8 mouse cellular contexts compared by ENCODE assay signal in the genomic region with DNA sequence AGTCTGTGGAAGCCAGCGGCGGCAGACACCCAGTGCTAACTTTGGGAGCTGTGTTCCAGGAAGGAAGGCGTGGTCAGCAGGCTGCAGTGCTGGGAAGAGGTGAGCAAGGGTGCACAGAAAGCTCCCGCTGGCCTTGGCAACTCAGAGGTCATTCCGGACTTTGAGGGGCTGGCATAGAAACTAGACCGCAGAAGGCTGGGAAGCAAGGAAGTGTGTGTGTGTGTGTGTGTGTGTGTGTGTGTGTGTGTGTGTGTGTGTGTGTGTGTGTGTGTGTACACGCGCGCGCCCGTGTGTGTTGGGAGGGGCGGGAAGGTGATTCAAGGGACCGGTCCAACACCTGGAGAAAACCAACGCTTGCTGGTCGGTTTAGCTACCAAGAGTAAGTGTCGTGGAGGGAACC. TPM values are rescaled to one million over a fixed set of nuclear protein-coding genes. Genes with fewer than 3 reads are reported as not detected.
DNase-seq lines count a peak whose midpoint lies in the region; ATAC-seq and TF ChIP-seq lines count a peak whose summit lies in the region.

A gene (plus strand): TSS at position 206 of the 400 bp plus-strand sequence.

- peaks cover 4% of the 10 kb centered on the region; the same call in 1 of the 2 replicates for H3K27me3 ChIP-seq in liver, adult 2 months (ENCODE audit: control insufficient read depth, insufficient read depth, low read length)
- H3K27me3 ChIP-seq in heart, embryonic 12.5 days (replicated peaks): 0 out of 2 replicates have a peak, but pooled peaks cover 4% of the 10 kb centered on the region
- no peaks in the 10 kb centered on the region for H3K27me3 ChIP-seq in kidney, embryonic 16.5 days (ENCODE audit: insufficient read depth, low read length)
- peaks cover 22% of the 10 kb centered on the region for H3K27me3 ChIP-seq in lung, embryonic 15.5 days

- H3K79me2 ChIP-seq in liver, adult 2 months (ENCODE audit: control insufficient read depth, insufficient read depth, low read length): no peaks in the 10 kb centered on the region

- H3K27ac ChIP-seq in liver, adult 2 months (replicated peaks; ENCODE audit: insufficient read depth, low read depth, low read length): peak within 1 kb of the TSS; percentile 13
- H3K27ac ChIP-seq in heart, embryonic 12.5 days (ENCODE audit: poor library complexity, severe bottlenecking): no peak within 1 kb of the TSS
- H3K27ac ChIP-seq in kidney, embryonic 16.5 days (ENCODE audit: low read length): peak within 1 kb of the TSS; percentile 40
- H3K27ac ChIP-seq in lung, embryonic 15.5 days: peak within 1 kb of the TSS; percentile 15; the same call in 1 of the 2 replicates

- no peaks in the 10 kb centered on the region for H3K36me3 ChIP-seq in liver, adult 2 months (ENCODE audit: control insufficient read depth, insufficient read depth, low read length)
- H3K36me3 ChIP-seq in heart, embryonic 12.5 days: no peaks in the 10 kb centered on the region
- H3K36me3 ChIP-seq in kidney, embryonic 16.5 days (ENCODE audit: insufficient read depth, low read length): no peaks in the 10 kb centered on the region
- no peaks in the 10 kb centered on the region for H3K36me3 ChIP-seq in lung, embryonic 15.5 days

- H3K4me1 ChIP-seq in liver, adult 2 months (ENCODE audit: control insufficient read depth, insufficient read depth, low read length): 0 out of 2 replicates have a peak, but pooled peaks cover 2% of the 10 kb centered on the region
- H3K4me1 ChIP-seq in heart, embryonic 12.5 days (replicated peaks): peaks cover 34% of the 10 kb centered on the region
- peaks cover 13% of the 10 kb centered on the region; the same call in 1 of the 2 replicates for H3K4me1 ChIP-seq in kidney, embryonic 16.5 days (ENCODE audit: insufficient read depth, low read length)
- peaks cover 13% of the 10 kb centered on the region for H3K4me1 ChIP-seq in lung, embryonic 15.5 days

- peak within 1 kb of the TSS; percentile 60 for H3K4me3 ChIP-seq in liver, adult 2 months (ENCODE audit: insufficient read depth, low read depth, low read length)
- peak within 1 kb of the TSS; percentile 66 for H3K4me3 ChIP-seq in heart, embryonic 12.5 days
- H3K4me3 ChIP-seq in kidney, embryonic 16.5 days (ENCODE audit: low read length): peak within 1 kb of the TSS; percentile 60
- peak within 1 kb of the TSS; percentile 55 for H3K4me3 ChIP-seq in lung, embryonic 15.5 days

- no peak for TF ChIP-seq CTCF in liver, adult 2 months (IDR thresholded peaks at IDR 0.05; ENCODE audit: low read depth, low read length)

- 34% methylated on average over 16 of the region's 16 CpGs for WGBS in liver, adult 2 months
- WGBS in heart, embryonic 12.5 days: 20% methylated on average over 16 of the region's 16 CpGs
- 16% methylated on average over 16 of the region's 16 CpGs for WGBS in kidney, embryonic 16.5 days
- WGBS in lung, embryonic 15.5 days: 32% methylated on average over 14 of the region's 16 CpGs

- DNase-seq in liver, adult 2 months (ENCODE audit: extremely low read depth, low read depth, low spot score): no peak
- DNase-seq in liver: no peak
- DNase-seq in cerebellum, postnatal 14 days: peak; percentile 47 to 50
- DNase-seq in embryo, embryonic 9.5 days (ENCODE audit: extremely low spot score): no peak

- no peak for TF ChIP-seq POLR2A in liver, adult 2 months (IDR thresholded peaks at IDR 0.05; ENCODE audit: extremely low read depth, insufficient read depth, low read length)

- ATAC-seq in heart, embryonic 12.5 days (ENCODE audit: insufficient number of reproducible peaks, low FRiP score): no peak
- peak; percentile 20; the same call in 1 of the 2 replicates for ATAC-seq in kidney, embryonic 16.5 days (ENCODE audit: low FRiP score, low TSS enrichment)
- no peak for ATAC-seq in lung, embryonic 15.5 days (ENCODE audit: borderline replicate concordance, extremely low read depth, low FRiP score, low TSS enrichment)
- ATAC-seq in inflammation-experienced regulatory T-cells, adult 6 months: no peak

- H3K9ac ChIP-seq in liver, adult 2 months (ENCODE audit: low read depth, low read length): peak within 1 kb of the TSS; percentile 81
- peak within 1 kb of the TSS; percentile 85 for H3K9ac ChIP-seq in heart, embryonic 12.5 days
- peak within 1 kb of the TSS; percentile 82 for H3K9ac ChIP-seq in kidney, embryonic 16.5 days (replicated peaks; ENCODE audit: low read length)
- H3K9ac ChIP-seq in lung, embryonic 15.5 days: peak within 1 kb of the TSS; percentile 66

- no peaks in the 10 kb centered on the region for H3K9me3 ChIP-seq in heart, embryonic 12.5 days (replicated peaks)
- no peaks in the 10 kb centered on the region for H3K9me3 ChIP-seq in kidney, embryonic 16.5 days (ENCODE audit: low read length)
- H3K9me3 ChIP-seq in lung, embryonic 15.5 days: no peaks in the 10 kb centered on the region

- peak within 1 kb of the TSS; percentile 96 for H3K4me2 ChIP-seq in heart, embryonic 12.5 days
- H3K4me2 ChIP-seq in kidney, embryonic 16.5 days (replicated peaks; ENCODE audit: low read depth, low read length): peak within 1 kb of the TSS; percentile 97
- H3K4me2 ChIP-seq in lung, embryonic 15.5 days: peak within 1 kb of the TSS; percentile 98

RNA-seq across cellular contexts. Expression of the gene that starts here (rescaled TPM):
- total RNA-seq in liver, adult 2 months (2014; rRNA removed): 0.55 and 0.67 TPM in 2 replicates
- polyA plus RNA-seq in liver, adult 2 months (2012; rRNA removed): 0.25 and 0.57 TPM in 2 replicates
- 8.2 and 9.4 TPM in 2 replicates for polyA plus RNA-seq in heart, embryonic 12.5 days (2016; fragmentation: Nextera tagmentation; extraction: Ambion mirVana)
- 8.8 and 10.1 TPM in 2 replicates for polyA plus RNA-seq in kidney, embryonic 16.5 days (2015; fragmentation: Nextera tagmentation; extraction: Ambion mirVana)
- 2.1 and 2.5 TPM in 2 replicates for polyA plus RNA-seq in lung, embryonic 15.5 days (2015; fragmentation: Nextera tagmentation; extraction: Ambion mirVana)
- polyA plus RNA-seq in inflammation-experienced regulatory T-cells, adult 6 months (2017; shearing (Covaris generic)): 1 to 10 TPM; 1.5 to 6.0 (median 5.0) TPM

Comparison
In these comparisons a context has a peak if more than half of its experiments do, and no peak if none do; other contexts are left out.
1. DNase-seq: peak in cerebellum, postnatal 14 days (2 of 2); none in liver, adult 2 months (single experiment), liver (single experiment) and embryo, embryonic 9.5 days (single experiment).
2. Peak in every context shown above with its lines, with median percentiles within 50 percentile points of each other: H3K4me3 ChIP-seq, H3K9ac ChIP-seq and H3K4me2 ChIP-seq.